Mouse (Mus musculus) embryo, embryonic 11 days (tissue): ENCODE data around the gene Olfr740.

Experiments used
- DNase-seq: peaks from one replicate; pipeline ENCODE4 v3.0.0-alpha.2; 2015

The Olfr740 gene

GRCm38 (mm10) chr14:50445245-50445644, at the start of gene Olfr740:
Gene Olfr740 (plus strand): TSS chr14:50445545.
- no peak for DNase-seq

GRCm38 (mm10) chr14:50407268-50407667, 38.1 kb upstream of the Olfr740 start, which contains the start of gene Olfr738:
Gene Olfr738 (plus strand): TSS chr14:50407568.
- no peak for DNase-seq

DNA sequence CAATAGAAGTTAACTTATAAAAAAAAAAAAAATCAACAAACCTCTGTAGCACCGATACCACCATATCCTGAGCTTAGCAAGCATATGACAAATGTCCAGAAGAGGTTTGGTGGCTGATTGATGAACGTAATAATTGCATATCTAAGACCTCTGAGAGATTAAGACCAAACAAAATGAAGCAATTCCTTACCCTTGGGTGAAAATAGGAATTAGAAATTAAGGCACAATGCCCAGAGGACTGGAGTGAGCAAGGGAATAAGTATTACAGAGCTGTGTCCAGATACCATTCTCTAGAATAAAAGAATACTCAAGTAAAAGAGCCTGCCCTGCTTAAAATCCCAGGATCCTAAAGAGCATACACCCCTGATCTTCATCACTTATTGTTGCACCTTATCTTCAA, 27.0 kb upstream of the Olfr740 start, which contains the start of gene Olfr739:
Olfr739 (plus strand) TSS at position 301 of the 400 bp plus-strand sequence.
- DNase-seq, result no peak

- no peak for DNase-seq
Observed at GRCm38 (mm10) chr14:50472438-50472837, 27.1 kb downstream of the Olfr740 start, which contains the start of gene Olfr741. Gene Olfr741 (plus strand): TSS chr14:50472738.

DNA sequence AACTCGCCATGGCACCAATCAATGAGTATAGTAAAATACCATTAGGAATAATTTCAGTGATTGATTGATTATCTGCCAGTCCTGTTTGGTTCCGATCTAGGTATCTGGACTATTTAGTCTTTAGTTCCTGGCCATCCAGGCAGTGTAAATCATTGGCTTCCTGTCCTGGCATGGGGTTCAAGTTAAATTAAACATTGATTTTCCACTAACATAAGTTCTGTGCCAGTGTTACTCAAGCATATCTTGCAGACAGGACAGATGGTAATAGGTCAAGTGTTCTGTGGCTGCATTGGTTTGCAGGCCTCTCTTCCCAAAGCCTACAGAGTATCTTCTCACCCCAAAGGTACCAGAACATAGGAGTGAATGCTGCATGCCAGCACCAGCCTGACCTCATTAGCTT, 33.1 kb downstream of the Olfr740 start:
- no peak for DNase-seq

GRCm38 (mm10) chr14:50503300-50503699, 58.0 kb downstream of the Olfr740 start, which contains the start of gene Olfr742:
Gene Olfr742 (plus strand): TSS chr14:50503600.
- no peak for DNase-seq
